Comparison of ENCODE assay signal across 19 mouse cellular contexts in genomic region chr6:86658501-86658900, GRCm38 (mm10). TPM values are rescaled to one million over a fixed set of nuclear protein-coding genes. Genes with fewer than 3 reads are reported as not detected.
A peak's percentile ranks its signal among the peaks of the same experiment; 100 is the strongest.
DNase-seq lines count a peak whose midpoint lies in the region; ATAC-seq lines count a peak whose summit lies in the region.
"Had no signal": no experiment of that assay in that cellular context is flagged by ENCODE, and none has a peak within 500 bp of the region (broad histone marks: within the 10 kb centered on the region; RNA-seq: fewer than 3 reads in every experiment).

No protein-coding gene starts in this region.

- DNase-seq in liver, embryonic 13.5 days, result no peak
- no peak for DNase-seq in liver
- peak; percentile 62 for DNase-seq in midbrain, embryonic 11.5 days (ENCODE audit: low spot score, missing footprints)
- DNase-seq: adrenal gland, adult 2 months; adrenal gland, adult 8-10 months; adrenal gland, postnatal 10 days; adrenal gland, postnatal 14 days; adrenal gland, postnatal 25 days; adrenal gland, postnatal 36 days; B cell, adult 2 months; cerebellum, adult 11 months; cerebellum, adult 11-12 months; cerebellum, adult 18-20 months had no signal

- ATAC-seq in liver, embryonic 13.5 days (ENCODE audit: low read depth), result no peak
- no peak for ATAC-seq in midbrain, embryonic 11.5 days (ENCODE audit: low FRiP score)
- no peak for ATAC-seq in midbrain, embryonic 15.5 days (replicated peaks)
- ATAC-seq: activated CD4-positive, CD25-positive, alpha-beta regulatory T cell, adult 4 months; CD4-positive, CD25-positive, alpha-beta regulatory T cell, adult 4 months; Patski had no signal

- peaks cover 52% of the 10 kb centered on the region for H3K4me1 ChIP-seq in liver, embryonic 13.5 days (replicated peaks)
- H3K4me1 ChIP-seq in midbrain, embryonic 11.5 days (ENCODE audit: control insufficient read depth, insufficient read depth, low read length), result no peaks in the 10 kb centered on the region
- no peaks in the 10 kb centered on the region for H3K4me1 ChIP-seq in midbrain, embryonic 15.5 days

- no peaks in the 10 kb centered on the region for H3K9me3 ChIP-seq in liver, embryonic 13.5 days (replicated peaks)
- no peaks in the 10 kb centered on the region for H3K9me3 ChIP-seq in midbrain, embryonic 11.5 days (ENCODE audit: control insufficient read depth, low read length)
- no peaks in the 10 kb centered on the region for H3K9me3 ChIP-seq in midbrain, embryonic 15.5 days
- H3K9me3 ChIP-seq: G1E had no signal

- H3K27ac ChIP-seq in liver, embryonic 13.5 days, result peak overlapping the region; percentile 14; the same call in 1 of the 2 replicates
- H3K27ac ChIP-seq in midbrain, embryonic 11.5 days (ENCODE audit: low read depth, low read length), result no peak overlapping the region
- H3K27ac ChIP-seq in midbrain, embryonic 15.5 days, result no peak overlapping the region

- peaks cover 91% of the 10 kb centered on the region for H3K36me3 ChIP-seq in liver, embryonic 13.5 days
- H3K36me3 ChIP-seq in midbrain, embryonic 11.5 days (ENCODE audit: control insufficient read depth, insufficient read depth, low read length), result no peaks in the 10 kb centered on the region
- peaks cover 44% of the 10 kb centered on the region for H3K36me3 ChIP-seq in midbrain, embryonic 15.5 days (replicated peaks)

- no peak overlapping the region for H3K4me2 ChIP-seq in liver, embryonic 13.5 days
- H3K4me2 ChIP-seq in midbrain, embryonic 11.5 days, result no peak overlapping the region
- no peak overlapping the region for H3K4me2 ChIP-seq in midbrain, embryonic 15.5 days

- H3K27me3 ChIP-seq in liver, embryonic 13.5 days, result no peaks in the 10 kb centered on the region
- H3K27me3 ChIP-seq in midbrain, embryonic 11.5 days (ENCODE audit: control insufficient read depth, insufficient read depth, low read length), result no peaks in the 10 kb centered on the region
- H3K27me3 ChIP-seq in midbrain, embryonic 15.5 days (replicated peaks), result no peaks in the 10 kb centered on the region
- H3K27me3 ChIP-seq: CH12.LX, Patski had no signal

- H3K9ac ChIP-seq in liver, embryonic 13.5 days, result no peak overlapping the region
- no peak overlapping the region for H3K9ac ChIP-seq in midbrain, embryonic 11.5 days (ENCODE audit: low read length)
- H3K9ac ChIP-seq in midbrain, embryonic 15.5 days, result no peak overlapping the region

- H3K4me3 ChIP-seq in liver, embryonic 13.5 days (replicated peaks), result no peak overlapping the region
- H3K4me3 ChIP-seq in midbrain, embryonic 11.5 days (ENCODE audit: low read depth, low read length), result no peak overlapping the region
- no peak overlapping the region for H3K4me3 ChIP-seq in midbrain, embryonic 15.5 days

- WGBS in liver, embryonic 13.5 days (ENCODE audit: insufficient replicate concordance), result 84% methylated on average over 3 of the region's 3 CpGs
- WGBS in midbrain, embryonic 11.5 days, result 88% methylated on average over 3 of the region's 3 CpGs
- WGBS in midbrain, embryonic 15.5 days, result 90% methylated on average over 3 of the region's 3 CpGs

RNA-seq across cellular contexts. Expression of gene Mxd1, which starts 10.5 kb away (rescaled TPM):
- 32.9 and 38.7 TPM in 2 replicates for polyA plus RNA-seq in liver, embryonic 13.5 days (2015; fragmentation: Nextera tagmentation; extraction: Ambion mirVana)
- 16.7 and 18.4 TPM in 2 replicates for polyA plus RNA-seq in midbrain, embryonic 11.5 days (2014; fragmentation: Nextera tagmentation; extraction: Ambion mirVana)
- 23.9 and 24.5 TPM in 2 replicates for polyA plus RNA-seq in midbrain, embryonic 15.5 days (2015; fragmentation: Nextera tagmentation; extraction: Ambion mirVana)

RNA-seq across cellular contexts. Expression of gene Snrnp27, which starts 25.8 kb away (rescaled TPM):
- 71.2 and 86.4 TPM in 2 replicates for polyA plus RNA-seq in liver, embryonic 13.5 days (2015; fragmentation: Nextera tagmentation; extraction: Ambion mirVana)
- polyA plus RNA-seq in midbrain, embryonic 11.5 days (2014; fragmentation: Nextera tagmentation; extraction: Ambion mirVana), result 137 and 160 TPM in 2 replicates
- polyA plus RNA-seq in midbrain, embryonic 15.5 days (2015; fragmentation: Nextera tagmentation; extraction: Ambion mirVana), result 91.5 and 92.0 TPM in 2 replicates

RNA-seq across cellular contexts. Expression of gene Asprv1, which starts 30.5 kb away (rescaled TPM):
- 0.25 and 0.29 TPM in 2 replicates for polyA plus RNA-seq in liver, embryonic 13.5 days (2015; fragmentation: Nextera tagmentation; extraction: Ambion mirVana)
- 0.37 and 0.68 TPM in 2 replicates for polyA plus RNA-seq in midbrain, embryonic 11.5 days (2014; fragmentation: Nextera tagmentation; extraction: Ambion mirVana)
- 0.47 and 1.7 TPM in 2 replicates for polyA plus RNA-seq in midbrain, embryonic 15.5 days (2015; fragmentation: Nextera tagmentation; extraction: Ambion mirVana)
- polyA plus RNA-seq: G1E, Patski had no signal
